Mouse (Mus musculus) liver, embryonic 11.5 days (tissue): ENCODE measurements around the gene Atp8a1. TPM values are rescaled to one million over a fixed set of nuclear protein-coding genes. Genes with fewer than 3 reads are reported as not detected.

Experiments used
- ATAC-seq: fragments of 200-750 bp; cut with Nextera tagmentation; replicated peaks from 2 replicates; pipeline ENCODE4 v1.8.0; 2017; ENCODE audit warnings: moderate number of reproducible peaks, mild to moderate bottlenecking, moderate TSS enrichment, moderate library complexity; ENCODE audit not compliant: low FRiP score
- DNase-seq: peaks from one replicate; pipeline ENCODE4 v3.0.0-alpha.2; 2017; ENCODE audit warnings: low spot score
- H3K27ac ChIP-seq: fragments of 300-500 bp; sonication (generic); 2 replicates; pipeline ENCODE4 v1.5.1; 2014; ENCODE audit warnings: mild to moderate bottlenecking, low read depth, low read length, control low read depth
- H3K27me3 ChIP-seq: fragments of 300-500 bp; sonication (generic); replicated peaks from 2 replicates; pipeline ENCODE4 v1.6.1; 2014; ENCODE audit warnings: low read length, mixed read lengths; ENCODE audit not compliant: control insufficient read depth, insufficient read depth
- H3K36me3 ChIP-seq: fragments of 300-500 bp; sonication (generic); 2 replicates; pipeline ENCODE4 v1.6.1; 2014; ENCODE audit warnings: mild to moderate bottlenecking, low read length, moderate library complexity, mixed read lengths; ENCODE audit not compliant: control insufficient read depth, insufficient read depth
- H3K4me1 ChIP-seq: fragments of 300-500 bp; sonication (generic); replicated peaks from 2 replicates; pipeline ENCODE4 v1.6.1; 2014; ENCODE audit warnings: low read length, mixed read lengths; ENCODE audit not compliant: control insufficient read depth, insufficient read depth
- H3K4me2 ChIP-seq: fragments of 300-500 bp; sonication (generic); 2 replicates; pipeline ENCODE4 v1.6.1; 2014; ENCODE audit warnings: mild to moderate bottlenecking, control low read depth, moderate library complexity
- H3K4me3 ChIP-seq: fragments of 300-500 bp; sonication (generic); 2 replicates; pipeline ENCODE4 v1.5.1; 2014; ENCODE audit warnings: low read depth, low read length, control low read depth
- H3K9ac ChIP-seq: fragments of 300-500 bp; sonication (generic); 2 replicates; pipeline ENCODE4 v1.6.1; 2014; ENCODE audit warnings: low read depth, low read length, control low read depth
- H3K9me3 ChIP-seq: fragments of 300-500 bp; sonication (generic); 2 replicates; pipeline ENCODE4 v1.6.1; 2016; ENCODE audit warnings: low read length, inconsistent platforms, mixed read lengths; ENCODE audit not compliant: control insufficient read depth
- WGBS: fragments of 180-500 bp; shearing (Covaris S2); extraction: QIAGEN DNeasy Blood & Tissue Kit; methylation state at CpG from one replicate; pipeline ENCODE4 v1.1.7; 2014; 5-methylcytosine and 5-hydroxymethylcytosine counted together
- microRNA-seq: library from miRNA; unstranded; fragments of <30 nt; microRNA quantifications from one replicate; pipeline ENCODE4, GENCODE M21; 2017; ENCODE audit warnings: borderline number of aligned reads
- polyA plus RNA-seq: library from polyadenylated mRNA; unstranded; fragments of >200 nt; fragmentation: Nextera tagmentation; extraction: Ambion mirVana; gene quantifications from 2 replicates; pipeline ENCODE4 v1.2.1, GENCODE M21; 2014

Atp8a1 gene
- polyA plus RNA-seq, 1 experiment from 2014 or later, result 60.5 TPM

DNA sequence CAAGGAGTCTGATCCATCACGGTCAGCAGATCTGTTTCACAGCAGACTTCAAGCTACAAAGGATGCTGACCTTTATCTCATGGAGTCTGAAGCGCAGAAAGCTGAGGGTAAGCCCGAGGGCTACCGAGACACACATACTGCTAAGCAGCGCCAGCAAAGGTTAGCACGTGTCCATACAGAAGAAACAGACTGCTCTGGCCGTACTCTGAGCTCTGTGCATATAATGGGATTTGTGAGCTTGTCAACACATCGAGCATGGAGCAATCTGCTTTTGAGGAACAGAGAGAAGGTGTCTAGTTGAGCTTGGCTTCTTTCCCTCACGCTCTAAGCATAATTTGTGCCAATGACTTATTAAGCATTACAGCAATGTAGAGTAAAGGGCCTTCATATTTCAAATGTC, 273.2 kb downstream of the Atp8a1 start:
- Histone ChIP-seq H3K9me3 (no peaks in the 10 kb centered on the region), H3K4me2 (no peak overlapping the region), H3K4me1 (no peaks in the 10 kb centered on the region), H3K9ac (no peak overlapping the region), H3K36me3 (no peaks in the 10 kb centered on the region), H3K4me3 (no peak overlapping the region), H3K27me3 (no peaks in the 10 kb centered on the region), H3K27ac (no peak overlapping the region)
- 70% methylated on average over 9 of the region's 9 CpGs for WGBS
- no peak for DNase-seq
- no peak for ATAC-seq

DNA sequence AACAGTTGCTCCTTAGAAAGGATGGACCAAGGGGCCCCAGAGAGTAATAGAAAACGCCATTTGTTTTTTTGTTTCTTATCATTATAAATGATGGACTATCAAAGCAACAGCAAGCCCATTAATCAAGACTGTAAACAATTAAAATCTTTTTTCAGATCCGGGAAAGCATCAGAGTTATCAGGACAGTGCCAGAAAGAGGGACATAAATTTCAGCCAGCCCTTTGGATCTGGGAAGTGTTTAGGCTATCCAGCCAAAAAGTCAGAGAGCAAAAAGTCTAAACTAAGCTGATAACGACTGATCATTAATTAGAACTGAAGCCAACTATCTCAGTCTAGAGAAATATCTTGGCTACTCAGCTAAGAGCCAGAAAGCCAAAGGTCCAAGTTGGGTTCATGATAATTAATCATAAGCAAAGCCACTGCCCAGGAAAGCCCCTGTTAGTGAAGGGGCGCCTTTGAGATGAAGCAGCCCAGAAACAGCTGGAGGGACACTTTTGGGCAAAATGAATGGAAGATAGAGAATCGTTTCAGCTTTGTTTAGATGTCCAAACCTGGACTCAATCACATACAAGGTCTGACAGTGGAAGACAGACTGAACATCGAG, 274.6 kb downstream of the Atp8a1 start:
- H3K4me3 ChIP-seq, result no peak overlapping the region
- no peak overlapping the region for H3K9ac ChIP-seq
- no peaks in the 10 kb centered on the region for H3K27me3 ChIP-seq
- H3K36me3 ChIP-seq, result no peaks in the 10 kb centered on the region
- ATAC-seq (no peak), DNase-seq (no peak)
- WGBS, result 43% methylated on average over 6 of the region's 6 CpGs
- no peak overlapping the region for H3K4me2 ChIP-seq
- H3K27ac ChIP-seq, result no peak overlapping the region
- H3K9me3 ChIP-seq, result no peaks in the 10 kb centered on the region
- H3K4me1 ChIP-seq, result no peaks in the 10 kb centered on the region

Small RNAs within 50 kb of the gene (microRNA-seq; reads per million reads assigned to microRNA genes)
- not detected for gene Gm23617

Other genes with a start within 250 kb of the Atp8a1 start
- 20.8 and 22.1 TPM in 2 replicates for gene Shisa3, start 239.6 kb downstream of the Atp8a1 start, polyA plus RNA-seq
- gene Gm5108, start 94.2 kb upstream of the Atp8a1 start, polyA plus RNA-seq, result not detected in 2 replicates
- not detected in 2 replicates for gene Gm21905, start 99.0 kb upstream of the Atp8a1 start, polyA plus RNA-seq
- not detected in 2 replicates for gene Grxcr1, start 184.4 kb upstream of the Atp8a1 start, polyA plus RNA-seq